Mouse (Mus musculus) right cerebral cortex, postnatal 14 days (tissue): Measurements from ENCODE around the gene Gin1.
A peak's percentile ranks its signal among the peaks of the same experiment; 100 is the strongest.

Experiments
- DNase-seq: peaks from one replicate; pipeline ENCODE4 v3.0.0; 2022

The Gin1 gene

DNA sequence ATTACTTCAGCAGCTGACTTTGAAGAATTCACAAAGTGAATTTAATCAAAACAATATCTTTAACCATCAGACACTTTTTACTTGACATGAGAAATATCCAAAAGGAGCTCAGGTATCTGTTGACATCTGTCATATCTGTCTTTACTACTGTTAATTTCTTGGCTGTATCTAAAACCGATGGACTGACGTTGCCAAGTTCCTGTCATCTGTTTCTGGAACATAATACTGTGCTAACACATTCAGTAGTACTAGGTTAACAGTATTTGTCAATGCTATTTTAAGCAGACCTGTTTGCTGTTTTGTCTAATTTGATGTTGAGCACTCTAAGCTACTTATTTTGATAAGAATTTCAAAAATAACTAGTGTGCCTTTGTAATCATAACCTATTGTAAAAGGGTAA, 18.5 kb downstream of the Gin1 start:
- DNase-seq, result no peak

- DNase-seq, result no peak
These were observed 24.1 kb downstream of the Gin1 start for GRCm38 (mm10) chr1:97794110-97794509.

GRCm38 (mm10) chr1:97795936-97796335, 26.0 kb downstream of the Gin1 start:
- DNase-seq, result no peak

DNA sequence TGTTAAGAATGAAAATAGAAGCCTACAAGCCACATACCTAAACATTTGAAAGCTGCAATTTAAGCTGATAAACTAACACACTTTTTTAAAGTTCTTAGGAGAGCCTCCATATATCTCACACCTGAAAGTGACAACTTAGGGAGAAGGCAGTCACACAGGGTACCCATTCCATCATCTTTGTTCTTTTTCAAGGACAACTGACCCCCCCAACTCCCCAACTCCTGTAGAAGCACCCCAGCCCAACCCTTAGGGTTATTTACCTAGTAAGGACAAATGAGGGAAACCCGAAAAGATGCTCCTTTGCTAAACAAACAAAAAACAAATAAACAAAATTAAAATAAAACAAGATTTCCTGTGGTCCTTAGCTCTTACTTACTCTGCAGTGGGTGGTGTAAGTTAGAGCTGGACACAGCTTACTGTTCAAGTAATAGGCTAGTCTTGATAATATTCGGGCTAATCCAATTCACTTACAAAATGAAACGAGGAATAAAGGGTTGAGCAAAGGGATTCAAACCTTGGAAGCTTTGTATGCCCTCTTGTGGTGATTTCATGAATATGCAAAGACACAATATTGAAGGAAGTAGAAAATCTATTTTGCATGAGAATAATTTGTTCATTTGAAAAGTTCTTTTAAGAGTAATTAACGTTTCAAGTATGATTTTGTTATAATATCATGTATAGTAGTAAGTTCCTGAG, 32.4 kb downstream of the Gin1 start:
- DNase-seq, result no peak

GRCm38 (mm10) chr1:97804520-97804919, 34.5 kb downstream of the Gin1 start:
- no peak for DNase-seq

- DNase-seq, result no peak
These were observed 39.4 kb downstream of the Gin1 start for GRCm38 (mm10) chr1:97809255-97809912.

DNA sequence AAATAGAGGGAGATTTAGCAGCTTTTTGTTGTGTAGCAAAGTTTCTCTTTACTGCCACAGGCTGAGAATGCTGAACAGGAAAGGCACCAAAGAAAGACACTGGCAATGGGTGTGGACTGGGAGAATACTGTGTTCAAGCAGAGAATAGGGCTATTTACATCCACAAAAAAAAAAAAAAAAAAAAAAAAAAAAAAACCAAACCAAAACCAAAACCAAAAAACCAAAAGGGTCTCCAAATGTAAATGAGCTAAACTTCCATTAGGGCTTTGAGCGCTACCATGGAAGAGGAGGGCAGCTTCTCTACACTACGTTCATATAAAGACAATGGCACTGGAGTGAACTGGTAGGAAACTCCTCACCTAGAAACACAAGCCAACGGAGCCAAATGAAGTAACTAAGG, 51.3 kb downstream of the Gin1 start:
- no peak for DNase-seq

DNA sequence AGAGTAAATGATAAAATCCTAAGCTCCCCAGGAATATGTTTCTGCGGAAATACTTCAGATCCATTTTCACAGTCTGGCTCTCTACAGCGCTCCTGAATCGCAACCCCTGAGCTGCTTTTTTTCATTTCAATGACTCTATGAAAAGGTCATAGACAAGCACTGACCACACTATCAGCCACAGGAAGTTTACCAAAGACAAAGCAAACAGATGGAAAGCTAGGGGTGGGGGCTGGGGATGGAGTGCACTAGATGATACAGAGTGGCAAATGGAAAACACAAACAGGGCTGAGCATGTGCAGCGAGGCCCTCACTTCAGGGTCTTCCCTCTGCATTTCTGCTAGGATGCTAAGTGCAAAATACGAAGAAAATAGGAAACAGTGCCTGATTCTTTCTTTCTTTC, 52.2 kb downstream of the Gin1 start:
- no peak for DNase-seq

GRCm38 (mm10) chr1:97822904-97823303, 52.9 kb downstream of the Gin1 start:
- DNase-seq, result no peak

- DNase-seq, result no peak
These were observed 57.6 kb downstream of the Gin1 start for GRCm38 (mm10) chr1:97827566-97827965.

GRCm38 (mm10) chr1:97828087-97828486, 58.1 kb downstream of the Gin1 start:
- DNase-seq, result no peak

DNA sequence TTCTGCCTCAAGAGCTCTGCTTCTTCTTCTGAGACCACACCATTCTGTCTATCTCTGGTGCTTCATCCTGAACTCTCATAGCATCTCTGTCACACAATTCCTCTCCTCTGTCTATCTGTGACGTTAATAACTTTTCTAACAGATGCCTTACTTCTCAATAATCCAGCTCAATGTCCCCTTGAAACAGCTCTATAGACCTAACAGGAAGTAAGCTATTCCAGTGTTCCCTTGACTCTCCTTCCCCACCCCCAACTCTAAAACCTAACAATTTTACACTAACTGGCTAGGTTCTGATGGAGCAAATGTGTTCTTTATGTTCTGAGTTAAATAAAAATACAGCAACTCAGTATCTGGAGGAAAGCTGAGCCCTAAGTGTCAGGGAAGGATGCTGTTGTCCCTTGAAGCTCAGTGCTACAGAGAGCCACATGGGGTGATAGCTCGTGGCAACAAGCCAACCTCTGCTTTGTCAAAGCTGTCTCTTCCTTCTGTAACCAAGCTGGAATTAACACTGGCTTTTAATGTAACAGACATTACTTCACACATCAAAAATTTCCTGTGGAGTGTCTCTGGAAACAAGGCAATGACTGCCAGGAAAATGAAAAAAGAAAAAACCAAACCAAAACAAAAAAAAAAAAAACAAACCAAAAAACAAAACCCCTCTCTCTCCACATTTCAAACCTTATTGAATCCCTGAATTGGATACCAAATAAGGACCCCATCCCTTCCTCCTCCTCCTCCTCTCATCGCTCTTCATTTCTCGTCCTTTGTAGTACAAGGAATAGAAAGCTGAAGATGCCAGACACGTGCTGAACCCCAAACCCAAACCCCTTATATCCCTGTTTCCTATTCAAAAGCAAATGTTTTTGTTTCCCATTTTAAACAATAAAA, 63.7 kb downstream of the Gin1 start:
- peak; percentile 38 for DNase-seq

- DNase-seq, result no peak
These were observed 64.4 kb downstream of the Gin1 start for GRCm38 (mm10) chr1:97834354-97834822.
